22 mouse cellular contexts compared by ENCODE assay signal in genomic region chr6:45938775-45939174, GRCm38 (mm10).
A peak's percentile ranks its signal among the peaks of the same experiment; 100 is the strongest.
DNase-seq lines count a peak whose midpoint lies in the region; ATAC-seq and TF ChIP-seq lines count a peak whose summit lies in the region.
"Had no signal": no experiment of that assay in that cellular context is flagged by ENCODE, and none has a peak within 500 bp of the region (broad histone marks: within the 10 kb centered on the region; RNA-seq: fewer than 3 reads in every experiment).

No protein-coding gene starts in this region.

- H3K4me2 ChIP-seq in forebrain, embryonic 14.5 days (ENCODE audit: low read length) = no peak overlapping the region
- no peak overlapping the region for H3K4me2 ChIP-seq in forebrain, postnatal 0 days (ENCODE audit: low read depth)
- H3K4me2 ChIP-seq: embryonic facial prominence, embryonic 13.5 days; heart, embryonic 11.5 days; heart, embryonic 15.5 days; hindbrain, embryonic 13.5 days had no signal

- TF ChIP-seq CTCF in forebrain, postnatal 0 days (IDR thresholded peaks at IDR 0.05; ENCODE audit: low read depth) = no peak

- H3K27ac ChIP-seq in forebrain, embryonic 14.5 days (ENCODE audit: low read depth, low read length) = no peak overlapping the region
- no peak overlapping the region for H3K27ac ChIP-seq in forebrain, postnatal 0 days (ENCODE audit: low read depth, low read length)
- H3K27ac ChIP-seq: embryonic facial prominence, embryonic 13.5 days; heart, adult 2 months; heart, embryonic 15.5 days; hindbrain, embryonic 13.5 days; hindbrain, postnatal 0 days had no signal

- 3% methylated on average over 1 of the region's 1 CpGs for WGBS in forebrain, embryonic 14.5 days
- WGBS in forebrain, postnatal 0 days = 15% methylated on average over 1 of the region's 1 CpGs

- H3K9ac ChIP-seq in forebrain, embryonic 14.5 days (ENCODE audit: low read length) = no peak overlapping the region
- H3K9ac ChIP-seq in forebrain, postnatal 0 days = no peak overlapping the region
- H3K9ac ChIP-seq: embryonic facial prominence, embryonic 13.5 days; heart, embryonic 15.5 days; hindbrain, embryonic 13.5 days had no signal

- ATAC-seq in forebrain, embryonic 14.5 days = no peak
- ATAC-seq in forebrain, postnatal 0 days = no peak
- ATAC-seq: activated CD4-positive, CD25-positive, alpha-beta regulatory T cell, adult 4 months; hindbrain, postnatal 0 days; Patski had no signal

- no peaks in the 10 kb centered on the region for H3K27me3 ChIP-seq in forebrain, embryonic 14.5 days (replicated peaks; ENCODE audit: control insufficient read depth, insufficient read depth, low read length)
- H3K27me3 ChIP-seq in forebrain, postnatal 0 days (ENCODE audit: insufficient read depth, low read length) = no peaks in the 10 kb centered on the region
- H3K27me3 ChIP-seq: embryonic facial prominence, embryonic 13.5 days; heart, embryonic 15.5 days; hindbrain, embryonic 13.5 days; Patski had no signal

- H3K4me3 ChIP-seq in forebrain, embryonic 14.5 days (ENCODE audit: low read depth, low read length) = no peak overlapping the region
- no peak overlapping the region for H3K4me3 ChIP-seq in forebrain, postnatal 0 days (ENCODE audit: low read depth, low read length)
- H3K4me3 ChIP-seq: embryonic facial prominence, embryonic 13.5 days; heart, adult 2 months; heart, embryonic 15.5 days; hindbrain, embryonic 13.5 days had no signal

- DNase-seq in embryo, embryonic 11 days = peak; percentile 18
- no peak for DNase-seq in embryo, embryonic 9.5 days (ENCODE audit: extremely low spot score)
- peak; percentile 14 for DNase-seq in forebrain, embryonic 14.5 days (ENCODE audit: low spot score)
- DNase-seq in forebrain, postnatal 0 days = no peak
- peak; percentile 29 for DNase-seq in retina, embryonic 14.5 days (ENCODE audit: low spot score)
- DNase-seq in retina, postnatal 1 day = no peak
- DNase-seq in gastrocnemius, postnatal 10 days = no peak
- DNase-seq in ovary, adult 18-20 months (ENCODE audit: low spot score) = no peak
- DNase-seq: adrenal gland, postnatal 14 days; cerebellum, adult 18-20 months; cerebellum, adult 9-11 months; gastrocnemius, postnatal 14 days; heart, adult 2 months; heart, postnatal 14 days; kidney, adult 11 months had no signal

- H3K9me3 ChIP-seq in forebrain, embryonic 14.5 days (replicated peaks; ENCODE audit: control insufficient read depth, low read length) = no peaks in the 10 kb centered on the region
- H3K9me3 ChIP-seq in forebrain, postnatal 0 days (ENCODE audit: low read length) = no peaks in the 10 kb centered on the region
- H3K9me3 ChIP-seq: embryonic facial prominence, embryonic 13.5 days; heart, embryonic 15.5 days; hindbrain, embryonic 13.5 days had no signal

- H3K4me1 ChIP-seq in forebrain, embryonic 14.5 days (ENCODE audit: control insufficient read depth, insufficient read depth, low read length) = no peaks in the 10 kb centered on the region
- no peaks in the 10 kb centered on the region for H3K4me1 ChIP-seq in forebrain, postnatal 0 days (ENCODE audit: insufficient read depth)
- H3K4me1 ChIP-seq: heart, embryonic 15.5 days; hindbrain, embryonic 13.5 days had no signal

- no peaks in the 10 kb centered on the region for H3K36me3 ChIP-seq in forebrain, embryonic 14.5 days (ENCODE audit: control insufficient read depth, insufficient read depth, low read length)
- no peaks in the 10 kb centered on the region for H3K36me3 ChIP-seq in forebrain, postnatal 0 days (ENCODE audit: insufficient read depth)
- H3K36me3 ChIP-seq: embryonic facial prominence, embryonic 13.5 days; heart, embryonic 15.5 days; hindbrain, embryonic 13.5 days had no signal

Comparison
In these comparisons a context has a peak if more than half of its experiments do, and no peak if none do; other contexts are left out.
1. DNase-seq: peak in embryo, embryonic 11 days (single experiment), forebrain, embryonic 14.5 days (single experiment) and retina, embryonic 14.5 days (single experiment); none in embryo, embryonic 9.5 days (single experiment), forebrain, postnatal 0 days (single experiment), retina, postnatal 1 day (single experiment), gastrocnemius, postnatal 10 days (single experiment) and ovary, adult 18-20 months (single experiment).